Mouse (Mus musculus): ENCODE measurements around the gene Dars.

- TF ChIP-seq CTCF (IDR thresholded peaks at IDR 0.05; ENCODE audit: extremely low read depth, insufficient read depth, insufficient read length, insufficient replicate concordance), result no peak
- no peak for TF ChIP-seq POLR2A (IDR thresholded peaks at IDR 0.05; ENCODE audit: low read depth, low read length)
Measured at GRCm38 (mm10) chr1:128358276-128358675, 58.9 kb downstream of the Dars start.
